Mouse (Mus musculus) lung, postnatal 36 days (tissue): ENCODE data around the gene Camkmt.

Source experiments
- DNase-seq: peaks from one replicate; pipeline ENCODE4 v3.0.0; 2022; ENCODE audit warnings: mixed read lengths

The Camkmt gene

GRCm38 (mm10) chr17:85090120-85091099, at the start of gene Camkmt, which contains the start of gene Prepl:
Gene Camkmt, plus strand, starts transcription at chr17:85090552.
Gene Prepl, minus strand, starts transcription at chr17:85090241.
- peak; percentile 98 for DNase-seq

GRCm38 (mm10) chr17:85040913-85041312, 49.4 kb upstream of the Camkmt start:
- DNase-seq: no peak

DNA sequence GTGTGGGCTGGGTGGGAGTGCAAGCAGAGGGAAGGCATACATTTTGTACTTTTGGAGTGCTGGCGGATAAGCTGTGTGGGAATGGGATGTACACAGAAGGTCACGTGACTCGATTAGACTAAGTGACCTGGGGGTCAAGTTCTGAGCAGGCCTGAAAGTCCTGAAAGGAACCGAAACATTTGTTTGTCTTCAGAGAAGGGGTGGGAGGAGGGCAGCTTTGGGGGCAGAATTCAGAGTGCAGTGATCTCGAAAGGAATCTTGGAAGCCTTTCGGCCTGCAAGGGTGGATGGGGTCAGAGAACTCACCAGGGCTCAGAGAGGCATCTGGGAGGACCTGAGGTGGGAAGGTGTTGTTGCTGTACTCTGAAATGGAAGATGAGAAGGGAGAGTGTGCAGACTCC, 47.9 kb upstream of the Camkmt start:
- DNase-seq: no peak

DNA sequence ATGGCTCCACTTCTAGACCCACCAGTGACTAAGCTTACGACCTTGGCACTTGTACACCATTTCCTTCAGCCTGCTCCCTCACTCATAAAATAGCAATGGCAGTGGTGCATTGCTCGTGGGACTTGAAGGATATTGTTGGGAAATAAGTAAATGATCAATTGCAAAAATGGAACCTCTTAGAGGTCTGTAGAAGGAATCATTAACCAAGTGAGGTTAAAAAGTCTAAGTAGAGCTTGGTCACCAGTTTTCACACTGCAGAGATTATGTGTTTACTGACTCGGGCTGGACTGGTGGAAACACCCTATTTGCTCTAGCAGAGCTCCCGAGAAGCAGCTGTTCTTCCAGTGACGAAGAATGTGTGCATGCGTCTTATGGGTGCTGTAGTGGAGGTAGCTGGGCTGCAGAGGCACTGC, 46.9 kb upstream of the Camkmt start:
- DNase-seq: no peak

GRCm38 (mm10) chr17:85044466-85044865, 45.9 kb upstream of the Camkmt start:
- no peak for DNase-seq

GRCm38 (mm10) chr17:85045160-85045559, 45.2 kb upstream of the Camkmt start:
- DNase-seq: no peak

DNA sequence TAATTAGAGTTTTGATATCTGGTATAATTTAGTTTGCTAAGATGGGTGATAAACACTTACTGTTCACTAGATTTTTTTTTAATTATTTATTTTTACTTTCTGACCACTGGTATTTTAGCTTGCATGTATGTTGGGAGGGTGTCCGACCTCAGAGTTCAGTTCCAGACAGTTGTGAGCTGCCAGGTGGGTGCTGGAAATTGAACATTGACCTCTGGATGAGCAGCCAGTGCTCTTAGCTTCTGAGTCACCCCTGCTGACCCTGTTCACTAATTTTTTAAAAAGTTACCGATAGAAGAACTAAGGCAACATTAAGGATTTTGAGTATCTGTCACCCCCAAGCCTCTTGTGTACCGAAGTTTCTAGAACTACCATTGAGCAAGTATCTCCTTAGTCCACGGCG, 42.0 kb upstream of the Camkmt start:
- no peak for DNase-seq

DNA sequence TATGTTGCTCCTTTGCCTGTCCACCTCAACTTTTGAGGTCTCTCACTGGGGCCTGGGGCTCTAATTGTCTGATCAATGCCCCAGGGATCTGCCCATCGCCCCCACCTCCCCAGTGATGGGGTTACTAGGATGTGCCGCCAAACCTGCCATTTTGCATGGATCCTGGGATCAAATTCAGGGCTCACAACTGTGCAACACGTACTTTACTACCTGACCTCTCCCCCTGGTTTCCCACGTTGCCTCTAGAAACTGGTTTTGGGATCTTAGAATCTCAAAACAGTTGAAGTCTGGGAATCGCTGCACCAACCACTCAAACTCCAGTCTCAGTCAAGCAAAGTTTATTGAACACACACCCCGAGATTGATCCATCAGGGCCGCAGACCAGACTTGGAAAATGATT, 32.1 kb upstream of the Camkmt start:
- no peak for DNase-seq

GRCm38 (mm10) chr17:85059136-85059535, 31.2 kb upstream of the Camkmt start:
- no peak for DNase-seq

GRCm38 (mm10) chr17:85063560-85063959, 26.8 kb upstream of the Camkmt start:
- DNase-seq: no peak

DNA sequence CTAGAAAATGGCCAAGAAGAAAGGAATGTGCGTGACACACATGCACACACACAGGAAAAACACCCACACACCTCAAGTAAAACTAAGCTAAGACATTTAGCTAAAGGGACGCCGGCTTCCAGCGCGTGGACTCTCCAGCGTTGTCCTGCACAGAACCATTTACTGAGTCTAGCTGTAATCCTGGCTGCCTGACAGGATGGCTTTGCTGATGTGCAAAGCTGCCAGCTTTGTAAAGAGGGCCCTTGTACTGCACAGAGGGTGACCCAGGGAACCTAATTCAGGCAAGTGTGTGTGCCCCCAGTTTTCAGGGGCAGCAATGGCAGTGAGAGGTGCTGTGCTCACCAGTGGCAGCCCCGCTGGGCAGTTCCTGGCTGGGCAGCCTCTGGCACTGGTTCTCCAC, 23.0 kb upstream of the Camkmt start:
- DNase-seq: no peak

- no peak for DNase-seq
Observed at GRCm38 (mm10) chr17:85070658-85071057, 19.7 kb upstream of the Camkmt start.

- DNase-seq: no peak
Observed at GRCm38 (mm10) chr17:85071088-85071775, 19.1 kb upstream of the Camkmt start.

- DNase-seq: no peak
Observed at GRCm38 (mm10) chr17:85072383-85072782, 18.0 kb upstream of the Camkmt start.

DNA sequence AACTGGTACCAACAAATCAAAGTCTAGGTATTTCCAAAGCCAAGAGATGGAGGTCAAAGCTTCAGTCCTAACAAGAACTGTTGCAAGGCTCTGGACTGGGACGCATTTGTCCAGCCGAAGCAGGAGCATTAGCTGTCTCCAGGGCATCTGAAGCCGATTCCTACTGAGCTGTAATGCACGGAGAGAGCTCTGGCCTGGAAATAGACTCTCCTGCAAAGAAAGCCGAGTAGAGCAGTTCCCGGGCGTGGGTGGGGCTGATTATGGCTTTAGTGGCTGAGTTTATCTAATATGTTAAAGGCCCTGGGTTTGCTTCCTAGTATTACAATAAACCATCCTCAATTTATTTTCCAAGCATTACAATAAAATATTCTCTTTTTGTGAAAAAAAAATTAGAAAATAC, 17.1 kb upstream of the Camkmt start:
- no peak for DNase-seq

- DNase-seq: no peak
Observed at GRCm38 (mm10) chr17:85074083-85074482, 16.3 kb upstream of the Camkmt start.

DNA sequence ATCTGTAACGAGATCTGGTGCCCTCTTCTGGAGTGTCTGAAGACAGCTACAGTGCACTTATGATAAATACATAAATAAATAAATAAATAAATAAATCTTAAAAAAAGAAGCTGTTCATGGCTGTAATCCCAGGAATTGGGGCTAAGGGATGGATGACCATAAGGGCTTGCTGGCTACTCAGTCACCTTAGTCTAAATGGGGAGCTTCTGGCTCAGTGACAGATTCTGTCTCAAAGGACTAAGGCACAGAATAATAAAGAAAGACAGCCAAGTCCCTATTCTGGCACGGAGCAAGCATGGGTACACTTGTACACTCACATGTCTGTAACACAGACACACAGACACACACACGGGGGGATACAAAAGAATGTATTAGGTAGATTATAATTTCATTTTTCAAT, 11.1 kb upstream of the Camkmt start:
- no peak for DNase-seq

DNA sequence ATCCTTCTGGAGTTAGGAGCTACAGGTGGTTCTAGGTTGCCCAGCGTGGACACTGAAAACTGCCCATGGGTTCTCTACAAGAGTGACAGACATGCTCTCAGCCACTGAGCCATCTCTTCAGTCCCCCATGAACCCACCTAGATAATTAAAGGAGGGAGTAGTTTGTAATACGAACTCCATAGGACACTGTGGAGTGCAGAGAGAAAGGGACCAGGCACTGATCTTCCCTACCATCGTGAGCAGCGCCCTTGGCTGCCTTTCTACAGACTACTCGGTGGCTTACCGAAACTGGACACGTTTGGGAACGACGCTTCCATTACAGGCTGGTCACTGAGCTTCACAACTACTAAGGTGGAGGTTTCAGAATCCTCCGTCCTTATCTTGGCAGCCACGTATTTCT, 9.6 kb upstream of the Camkmt start:
- no peak for DNase-seq

DNA sequence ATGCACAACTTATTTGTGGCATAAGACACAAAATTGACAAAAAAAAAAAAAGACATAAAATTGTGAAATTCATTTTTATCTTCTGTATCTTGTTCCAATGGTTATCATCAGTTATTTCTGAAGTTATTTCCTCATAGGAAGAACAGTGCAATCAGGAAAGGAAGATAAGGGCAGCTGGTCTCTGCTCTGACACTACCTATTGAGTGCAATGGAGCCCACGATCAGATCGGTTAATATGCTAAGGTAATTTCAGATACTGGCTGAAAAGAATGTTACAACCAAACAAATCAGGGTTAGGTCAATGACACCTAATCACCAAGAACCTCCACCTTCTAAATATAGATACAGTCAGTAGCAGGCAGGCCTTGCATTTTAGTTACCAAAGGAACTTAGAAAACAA, 5.0 kb upstream of the Camkmt start:
- no peak for DNase-seq

- DNase-seq: no peak
Observed at GRCm38 (mm10) chr17:85086501-85086900, 3.9 kb upstream of the Camkmt start.

DNA sequence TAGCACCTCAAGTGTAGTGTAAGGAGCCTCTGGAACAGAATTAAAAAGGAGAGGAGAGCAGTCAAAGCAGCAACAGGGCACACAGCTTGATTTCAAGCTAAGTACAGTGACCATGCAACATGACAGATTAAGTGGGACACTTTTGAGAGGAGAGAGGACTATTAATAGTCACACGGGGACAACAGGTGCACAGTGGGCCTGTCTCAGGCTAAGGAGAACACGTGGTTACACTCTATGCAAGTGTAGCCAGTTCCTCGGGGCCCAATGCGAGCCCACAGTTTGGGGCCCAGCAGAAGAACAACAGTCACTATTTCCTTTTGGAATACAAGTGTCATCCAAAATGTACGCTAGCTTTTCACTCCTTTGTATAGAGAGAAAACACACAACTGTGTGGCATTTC, 2.8 kb upstream of the Camkmt start:
- no peak for DNase-seq

DNA sequence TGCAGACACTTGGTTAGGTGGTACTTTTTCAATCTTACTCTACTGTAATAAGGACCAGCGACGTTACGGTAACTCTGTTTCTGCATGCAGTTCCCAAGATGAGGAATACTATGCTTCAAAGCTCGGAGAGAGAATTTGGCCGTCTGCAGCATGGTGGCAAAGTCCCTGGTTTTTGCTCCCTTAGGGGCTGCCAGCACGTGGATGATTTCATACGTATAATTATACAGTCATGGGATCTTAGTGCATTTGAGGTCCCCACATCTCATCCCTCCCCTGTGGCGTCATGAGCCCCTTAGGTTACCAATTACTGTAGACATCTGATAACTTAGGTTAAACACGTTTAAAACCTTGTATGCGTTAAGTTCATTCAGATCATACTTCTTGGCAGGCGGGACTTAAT, 2.0 kb upstream of the Camkmt start:
- no peak for DNase-seq

DNA sequence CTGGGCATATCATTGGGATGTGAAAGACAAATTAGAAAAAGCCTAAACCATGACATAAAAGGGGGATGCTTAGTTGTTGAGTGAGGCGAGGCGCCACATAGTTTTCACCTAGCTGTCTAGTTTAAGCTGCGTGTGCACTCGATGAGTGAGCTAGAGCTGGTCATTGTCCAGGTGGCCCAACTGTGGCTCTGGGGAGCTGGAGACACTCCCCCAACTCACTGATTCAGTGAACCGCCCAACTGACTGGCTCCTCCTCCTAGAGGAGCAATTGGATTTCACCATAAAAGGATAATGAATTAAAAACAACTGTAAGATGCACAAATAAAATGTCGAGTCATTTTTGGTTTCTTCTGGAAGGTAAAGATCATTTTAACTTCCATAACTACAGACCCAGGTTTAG, 1.3 kb upstream of the Camkmt start:
- no peak for DNase-seq

DNA sequence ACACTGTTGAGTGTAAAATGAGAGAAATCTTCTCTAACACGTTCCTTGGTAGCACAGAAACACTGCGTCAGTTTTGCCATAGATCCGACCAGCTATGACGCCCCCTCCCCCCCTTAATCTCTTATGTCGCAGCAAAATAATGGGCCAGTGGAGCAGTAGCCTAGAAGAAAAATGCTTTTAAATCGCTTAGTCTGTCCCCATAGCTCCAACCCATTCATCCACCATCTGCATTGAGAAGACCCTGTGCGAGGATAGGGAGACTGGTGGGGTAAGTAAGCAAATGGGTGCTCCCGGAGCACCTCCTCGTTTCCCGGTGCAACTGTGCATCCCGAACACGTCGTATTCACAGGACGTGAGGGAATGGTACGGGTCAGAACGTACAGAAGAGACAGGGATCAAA, 731 bp upstream of the Camkmt start:
- DNase-seq: no peak
